Mouse (Mus musculus): ENCODE results near the gene Dcp1b. TPM values are rescaled to one million over a fixed set of nuclear protein-coding genes. Genes with fewer than 3 reads are reported as not detected.

Dcp1b gene
- polyA plus RNA-seq, 1 experiment from 2014 or later = 13.3 TPM

DNA sequence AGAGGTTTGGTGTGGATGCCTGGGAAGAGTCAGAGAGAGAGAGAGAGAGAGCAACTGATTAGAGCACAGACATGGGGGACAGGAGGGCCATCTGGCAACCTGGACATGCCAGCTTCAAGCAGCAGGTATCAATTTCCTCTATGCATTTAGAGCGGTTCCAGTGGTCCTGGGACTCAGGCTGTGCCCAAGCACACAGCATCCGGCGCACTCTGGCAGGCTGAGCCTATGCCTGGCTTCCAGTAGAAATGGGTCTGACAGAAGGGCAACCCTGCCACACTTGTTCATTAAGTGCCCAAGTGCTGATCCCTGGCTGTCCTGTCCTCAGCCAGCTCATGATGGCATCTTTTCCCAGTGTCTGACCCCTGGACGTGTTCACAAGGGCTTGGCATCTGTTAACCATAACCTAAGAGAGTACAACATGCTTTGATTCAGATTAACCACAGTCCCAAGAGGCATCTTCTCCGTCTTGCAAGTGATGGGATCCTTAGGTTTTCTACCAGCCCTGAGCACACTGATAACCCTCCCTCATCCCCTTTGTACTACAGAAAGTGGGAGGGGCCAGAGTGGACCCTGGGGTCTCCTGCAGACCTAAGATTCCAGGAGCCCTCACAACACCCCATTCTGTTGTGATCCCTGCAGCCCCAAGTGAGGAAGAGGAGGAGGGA lies 64.4 kb downstream of the Dcp1b start:
- H3K4me1 ChIP-seq = peaks cover 17% of the 10 kb centered on the region
- H3K4me3 ChIP-seq = no peak overlapping the region
- no peaks in the 10 kb centered on the region for H3K27me3 ChIP-seq
- H3K36me3 ChIP-seq = no peaks in the 10 kb centered on the region
- no peaks in the 10 kb centered on the region for H3K9me3 ChIP-seq
- H3K9ac ChIP-seq (replicated peaks) = no peak overlapping the region
- H3K4me2 ChIP-seq (replicated peaks) = no peak overlapping the region
- no peak overlapping the region for H3K27ac ChIP-seq (replicated peaks)
- no peak for ATAC-seq (replicated peaks)
- WGBS = 84% methylated on average over 5 of the region's 5 CpGs

- 81% methylated on average over 7 of the region's 7 CpGs for WGBS
- H3K9me3 ChIP-seq = no peaks in the 10 kb centered on the region
- H3K4me2 ChIP-seq (replicated peaks) = no peak overlapping the region
- H3K4me1 ChIP-seq = peaks cover 17% of the 10 kb centered on the region
- H3K36me3 ChIP-seq = no peaks in the 10 kb centered on the region
- H3K4me3 ChIP-seq = no peak overlapping the region
- H3K9ac ChIP-seq (replicated peaks) = no peak overlapping the region
- H3K27ac ChIP-seq (replicated peaks) = no peak overlapping the region
- H3K27me3 ChIP-seq = no peaks in the 10 kb centered on the region
- no peak for ATAC-seq (replicated peaks)
These were observed 65.2 kb downstream of the Dcp1b start for GRCm38 (mm10) chr6:119240256-119240655.

- Histone ChIP-seq H3K4me2 (replicated peaks) (no peak overlapping the region), H3K27me3 (no peaks in the 10 kb centered on the region), H3K36me3 (no peaks in the 10 kb centered on the region), H3K27ac (replicated peaks) (no peak overlapping the region), H3K9ac (replicated peaks) (no peak overlapping the region), H3K4me1 (peaks cover 17% of the 10 kb centered on the region), H3K9me3 (peaks cover 3% of the 10 kb centered on the region; the same call in 1 of the 2 replicates), H3K4me3 (no peak overlapping the region)
- peak; percentile 42; the same call in 1 of the 2 replicates for ATAC-seq (replicated peaks)
- WGBS = 70% methylated on average over 21 of the region's 21 CpGs
These were observed 66.0 kb downstream of the Dcp1b start for GRCm38 (mm10) chr6:119240871-119241705.

DNA sequence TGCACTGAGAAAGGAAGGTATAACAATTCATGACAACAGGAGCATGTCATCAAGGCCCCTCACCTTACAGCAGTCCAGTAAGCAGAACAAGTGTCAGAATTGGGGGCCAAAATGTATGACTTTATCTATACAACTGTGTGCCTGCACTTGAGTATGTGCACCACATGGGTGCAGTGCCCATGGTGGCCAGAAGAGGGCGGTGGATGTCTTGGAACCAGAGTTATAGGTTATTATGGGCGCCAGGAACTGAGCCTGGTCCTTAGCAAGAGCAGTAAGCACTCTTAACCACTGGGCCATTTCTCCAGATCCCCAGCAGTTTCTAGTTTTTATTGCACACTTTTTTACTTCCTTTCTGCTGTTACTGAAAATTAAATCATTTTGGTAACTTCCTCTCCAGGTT lies 71.0 kb downstream of the Dcp1b start:
- Histone ChIP-seq H3K4me1 (no peaks in the 10 kb centered on the region), H3K9ac (replicated peaks) (no peak overlapping the region), H3K4me3 (no peak overlapping the region), H3K9me3 (peaks cover 7% of the 10 kb centered on the region; the same call in 1 of the 2 replicates), H3K36me3 (no peaks in the 10 kb centered on the region), H3K4me2 (replicated peaks) (no peak overlapping the region), H3K27me3 (no peaks in the 10 kb centered on the region), H3K27ac (replicated peaks) (no peak overlapping the region)
- WGBS = 56% methylated on average over 2 of the region's 2 CpGs
- ATAC-seq (replicated peaks) = no peak

DNA sequence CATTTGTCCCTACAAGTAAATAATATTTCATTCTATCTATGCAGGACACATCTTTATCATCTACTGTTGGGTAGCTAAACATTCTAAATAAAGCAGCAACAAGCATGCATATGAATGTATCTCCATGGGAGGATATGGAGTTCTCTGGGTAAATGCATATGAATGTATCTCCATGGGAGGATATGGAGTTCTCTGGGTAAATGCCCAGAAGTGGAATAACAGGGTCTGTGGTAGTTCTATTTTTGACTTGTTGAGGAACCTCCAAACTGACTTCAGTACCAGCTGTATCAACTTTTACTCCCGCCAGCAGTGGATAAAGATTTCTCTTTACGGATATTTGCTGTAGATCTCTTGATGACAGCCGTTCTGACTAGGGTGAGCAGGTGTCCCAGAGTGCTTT lies 73.5 kb downstream of the Dcp1b start:
- H3K9me3 ChIP-seq = peaks cover 7% of the 10 kb centered on the region; the same call in 1 of the 2 replicates
- no peak overlapping the region for H3K9ac ChIP-seq (replicated peaks)
- H3K4me3 ChIP-seq = no peak overlapping the region
- H3K27me3 ChIP-seq = no peaks in the 10 kb centered on the region
- H3K4me1 ChIP-seq = no peaks in the 10 kb centered on the region
- WGBS = 81% methylated on average over 3 of the region's 3 CpGs
- H3K36me3 ChIP-seq = no peaks in the 10 kb centered on the region
- no peak overlapping the region for H3K4me2 ChIP-seq (replicated peaks)
- ATAC-seq (replicated peaks) = no peak
- H3K27ac ChIP-seq (replicated peaks) = no peak overlapping the region

DNA sequence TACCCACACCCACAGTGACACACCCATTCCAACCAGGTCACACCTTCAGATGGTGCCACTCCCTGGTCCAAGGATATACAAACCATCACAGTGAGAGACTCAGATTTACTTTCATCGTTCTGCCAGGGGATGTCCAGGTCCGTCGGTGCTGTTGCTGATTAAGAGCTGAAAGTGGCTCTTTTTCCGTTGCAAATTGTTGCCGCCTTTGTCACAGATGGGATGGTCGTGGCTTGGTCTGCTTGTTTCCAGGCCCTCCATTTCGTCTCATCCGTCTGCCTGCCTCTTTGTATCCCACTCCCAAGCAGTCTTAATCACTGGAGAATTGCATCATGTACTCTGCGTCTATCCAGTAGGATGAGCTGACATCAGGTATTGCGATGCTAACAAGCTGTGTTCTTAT lies 74.7 kb downstream of the Dcp1b start:
- 91% methylated on average over 10 of the region's 10 CpGs for WGBS
- no peak for ATAC-seq (replicated peaks)
- Histone ChIP-seq H3K27me3 (no peaks in the 10 kb centered on the region), H3K9me3 (peaks cover 7% of the 10 kb centered on the region; the same call in 1 of the 2 replicates), H3K4me3 (no peak overlapping the region), H3K9ac (replicated peaks) (no peak overlapping the region), H3K27ac (replicated peaks) (no peak overlapping the region), H3K4me1 (no peaks in the 10 kb centered on the region), H3K4me2 (replicated peaks) (no peak overlapping the region), H3K36me3 (no peaks in the 10 kb centered on the region)

GRCm38 (mm10) chr6:119251704-119252103 lies 76.7 kb downstream of the Dcp1b start:
- Histone ChIP-seq H3K4me1 (no peaks in the 10 kb centered on the region), H3K9me3 (no peaks in the 10 kb centered on the region), H3K27me3 (no peaks in the 10 kb centered on the region), H3K36me3 (no peaks in the 10 kb centered on the region), H3K27ac (replicated peaks) (no peak overlapping the region), H3K4me2 (replicated peaks) (no peak overlapping the region), H3K4me3 (no peak overlapping the region), H3K9ac (replicated peaks) (no peak overlapping the region)
- ATAC-seq (replicated peaks) = no peak
- WGBS = 92% methylated on average over 4 of the region's 4 CpGs

Other genes with a start within 250 kb of the Dcp1b start
- gene Cacna1c, start 21.2 kb downstream of the Dcp1b start, polyA plus RNA-seq (2015; fragmentation: Nextera tagmentation; extraction: Ambion mirVana) = 6.4 and 7.2 TPM in 2 replicates
- gene Cacna2d4, start 61.3 kb downstream of the Dcp1b start, polyA plus RNA-seq (2015; fragmentation: Nextera tagmentation; extraction: Ambion mirVana) = 0.11 and 0.37 TPM in 2 replicates
- 3.5 and 3.7 TPM in 2 replicates for gene Lrtm2, start 155.5 kb downstream of the Dcp1b start, polyA plus RNA-seq (2015; fragmentation: Nextera tagmentation; extraction: Ambion mirVana)
- 43.1 and 45.5 TPM in 2 replicates for gene Adipor2, start 242.5 kb downstream of the Dcp1b start, polyA plus RNA-seq (2015; fragmentation: Nextera tagmentation; extraction: Ambion mirVana)